ENCODE assay signal across 10 mouse cellular contexts in the genomic region with DNA sequence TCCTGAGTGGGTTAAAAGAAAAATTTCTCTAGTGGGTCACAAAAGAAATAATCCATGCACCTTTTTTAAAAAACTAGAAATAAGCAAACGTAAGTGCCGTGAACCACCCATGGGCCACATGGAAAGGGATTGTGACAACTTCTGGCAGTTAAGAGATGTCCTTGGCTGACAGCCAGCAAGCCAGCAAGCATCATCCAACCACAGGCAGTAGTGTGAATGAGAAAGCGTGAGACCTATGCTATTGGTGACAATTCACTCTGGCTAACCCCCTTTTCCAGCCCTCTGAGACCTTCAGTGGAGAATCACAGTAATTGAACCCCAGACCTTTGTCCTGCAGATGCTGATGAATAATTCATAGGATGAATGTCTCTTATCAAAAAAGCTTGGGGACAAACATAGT.
DNase-seq lines count a peak whose midpoint lies in the region; ATAC-seq and TF ChIP-seq lines count a peak whose summit lies in the region.
"Had no signal": no experiment of that assay in that cellular context is flagged by ENCODE, and none has a peak within 500 bp of the region (broad histone marks: within the 10 kb centered on the region; RNA-seq: fewer than 3 reads in every experiment).

No protein-coding gene starts in this region.

- no peaks in the 10 kb centered on the region for H3K27me3 ChIP-seq in hindbrain, embryonic 11.5 days (ENCODE audit: control insufficient read depth, insufficient read depth, low read length)
- no peaks in the 10 kb centered on the region for H3K27me3 ChIP-seq in hindbrain, embryonic 13.5 days
- H3K27me3 ChIP-seq in hindbrain, postnatal 0 days (ENCODE audit: insufficient read depth, low read length): no peaks in the 10 kb centered on the region
- H3K27me3 ChIP-seq: heart, embryonic 13.5 days had no signal

- H3K27ac ChIP-seq in hindbrain, embryonic 11.5 days (ENCODE audit: low read depth, low read length): no peak overlapping the region
- H3K27ac ChIP-seq in hindbrain, embryonic 13.5 days: no peak overlapping the region
- H3K27ac ChIP-seq in hindbrain, postnatal 0 days: no peak overlapping the region
- H3K27ac ChIP-seq: heart, embryonic 13.5 days; layer of hippocampus, adult 2 months; liver, embryonic 14.5 days had no signal

- TF ChIP-seq CTCF in hindbrain, postnatal 0 days (IDR thresholded peaks at IDR 0.05; ENCODE audit: low read depth): no peak

- WGBS in hindbrain, embryonic 11.5 days: 64% methylated on average over 3 of the region's 3 CpGs
- 40% methylated on average over 3 of the region's 3 CpGs for WGBS in hindbrain, embryonic 13.5 days
- WGBS in hindbrain, postnatal 0 days: 30% methylated on average over 3 of the region's 3 CpGs

- no peak for DNase-seq in hindbrain, embryonic 11.5 days (ENCODE audit: low spot score)
- peak; percentile 13 for DNase-seq in lung, postnatal 14 days
- DNase-seq in lung, postnatal 36 days: no peak
- DNase-seq in adrenal gland, postnatal 36 days: peak; percentile 69 to 73
- peak; percentile 75 for DNase-seq in hindbrain, postnatal 0 days (ENCODE audit: low spot score)
- DNase-seq in frontal cortex, postnatal 25 days (ENCODE audit: low spot score in 2 of 2): no peak

- no peak overlapping the region for H3K4me3 ChIP-seq in hindbrain, embryonic 11.5 days (ENCODE audit: low read depth, low read length)
- no peak overlapping the region for H3K4me3 ChIP-seq in hindbrain, embryonic 13.5 days
- H3K4me3 ChIP-seq in hindbrain, postnatal 0 days (ENCODE audit: low read length): no peak overlapping the region
- H3K4me3 ChIP-seq: heart, embryonic 13.5 days; layer of hippocampus, adult 2 months had no signal

- peak; percentile 43; the same call in 1 of the 2 replicates for ATAC-seq in hindbrain, embryonic 11.5 days (ENCODE audit: low FRiP score)
- ATAC-seq in hindbrain, embryonic 13.5 days (ENCODE audit: low FRiP score): no peak; the same call in 1 of the 2 replicates
- ATAC-seq in hindbrain, postnatal 0 days: peak; percentile 55; the same call in 1 of the 2 replicates

- no peaks in the 10 kb centered on the region for H3K36me3 ChIP-seq in hindbrain, embryonic 11.5 days (ENCODE audit: control insufficient read depth, insufficient read depth, low read length)
- no peaks in the 10 kb centered on the region for H3K36me3 ChIP-seq in hindbrain, embryonic 13.5 days
- H3K36me3 ChIP-seq in hindbrain, postnatal 0 days (ENCODE audit: insufficient read depth, low read length): no peaks in the 10 kb centered on the region
- H3K36me3 ChIP-seq: heart, embryonic 13.5 days had no signal

- no peak overlapping the region for H3K4me2 ChIP-seq in hindbrain, embryonic 11.5 days (replicated peaks; ENCODE audit: low read depth, low read length)
- H3K4me2 ChIP-seq in hindbrain, embryonic 13.5 days: no peak overlapping the region
- H3K4me2 ChIP-seq in hindbrain, postnatal 0 days (ENCODE audit: low read depth, low read length): no peak overlapping the region
- H3K4me2 ChIP-seq: heart, embryonic 13.5 days had no signal

- H3K9me3 ChIP-seq in hindbrain, embryonic 11.5 days (ENCODE audit: control insufficient read depth, low read length): no peaks in the 10 kb centered on the region
- H3K9me3 ChIP-seq in hindbrain, embryonic 13.5 days: no peaks in the 10 kb centered on the region
- H3K9me3 ChIP-seq in hindbrain, postnatal 0 days (ENCODE audit: low read length): no peaks in the 10 kb centered on the region
- H3K9me3 ChIP-seq: heart, embryonic 13.5 days had no signal

- H3K9ac ChIP-seq in hindbrain, embryonic 11.5 days (ENCODE audit: low read depth, low read length): no peak overlapping the region
- no peak overlapping the region for H3K9ac ChIP-seq in hindbrain, embryonic 13.5 days
- H3K9ac ChIP-seq in hindbrain, postnatal 0 days (replicated peaks; ENCODE audit: low read length): no peak overlapping the region
- H3K9ac ChIP-seq: heart, embryonic 13.5 days; liver, embryonic 14.5 days had no signal

- H3K4me1 ChIP-seq in hindbrain, embryonic 11.5 days (replicated peaks; ENCODE audit: control insufficient read depth, insufficient read depth, low read length): no peaks in the 10 kb centered on the region
- H3K4me1 ChIP-seq in hindbrain, embryonic 13.5 days (replicated peaks): no peaks in the 10 kb centered on the region
- H3K4me1 ChIP-seq in hindbrain, postnatal 0 days (ENCODE audit: insufficient read depth, low read length): no peaks in the 10 kb centered on the region
- H3K4me1 ChIP-seq: heart, embryonic 13.5 days had no signal

Comparison
In these comparisons a context has a peak if more than half of its experiments do, and no peak if none do; other contexts are left out.
1. DNase-seq: peak in lung, postnatal 14 days (single experiment), adrenal gland, postnatal 36 days (2 of 2) and hindbrain, postnatal 0 days (single experiment); none in hindbrain, embryonic 11.5 days (single experiment), lung, postnatal 36 days (single experiment) and frontal cortex, postnatal 25 days (0 of 2).